Mouse (Mus musculus): ENCODE results near the gene Il31. TPM values are rescaled to one million over a fixed set of nuclear protein-coding genes. Genes with fewer than 3 reads are reported as not detected.
"Not testable (repeated sequence)": the region's sequence is repeated elsewhere in the genome, so short reads cannot be mapped to it uniquely, and the experiment has no call there.

The Il31 gene
- polyA plus RNA-seq, 1 experiment, result not detected

- no peak overlapping the region for H3K4me3 ChIP-seq (ENCODE audit: insufficient read depth, low read length)
- 0 out of 2 replicates have a peak, but pooled peaks cover 2% of the 10 kb centered on the region for H3K4me1 ChIP-seq (ENCODE audit: control insufficient read depth, insufficient read depth, low read length)
- TF ChIP-seq CTCF (IDR thresholded peaks at IDR 0.05; ENCODE audit: borderline replicate concordance, insufficient read depth, low read length), result no peak
- TF ChIP-seq POLR2A (IDR thresholded peaks at IDR 0.05; ENCODE audit: low read depth, low read length), result no peak
- H3K27ac ChIP-seq (ENCODE audit: insufficient read depth, low read length), result no peak overlapping the region
Measured at GRCm38 (mm10) chr5:123521621-123522020, 32.3 kb upstream of the Il31 start.

DNA sequence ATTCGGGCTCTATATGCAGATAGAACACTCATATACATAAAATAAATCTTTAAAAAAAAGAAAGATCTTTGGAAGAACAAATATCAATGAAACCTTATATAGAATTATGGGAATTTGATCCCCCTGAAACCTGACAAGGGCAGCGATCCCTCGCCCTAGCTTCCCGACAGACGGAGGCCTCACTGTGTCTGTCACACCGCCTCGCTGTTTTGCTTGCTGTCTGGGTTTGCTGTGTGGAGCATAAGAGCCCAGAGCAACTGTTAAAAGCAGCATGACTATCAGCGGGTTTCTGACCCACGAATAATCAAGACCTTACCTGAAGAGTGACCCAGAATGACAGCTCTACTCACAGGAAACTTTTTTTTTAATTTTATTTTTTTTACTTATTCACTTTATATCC lies 31.4 kb upstream of the Il31 start:
- 0 out of 2 replicates have a peak, but pooled peaks cover 2% of the 10 kb centered on the region for H3K4me1 ChIP-seq (ENCODE audit: control insufficient read depth, insufficient read depth, low read length)
- H3K4me3 ChIP-seq (ENCODE audit: insufficient read depth, low read length), result no peak overlapping the region
- H3K27ac ChIP-seq (ENCODE audit: insufficient read depth, low read length), result no peak overlapping the region
- TF ChIP-seq POLR2A (IDR thresholded peaks at IDR 0.05; ENCODE audit: low read depth, low read length) (no peak), CTCF (IDR thresholded peaks at IDR 0.05; ENCODE audit: borderline replicate concordance, insufficient read depth, low read length) (no peak)

GRCm38 (mm10) chr5:123514871-123515270 lies 25.6 kb upstream of the Il31 start:
- TF ChIP-seq POLR2A (IDR thresholded peaks at IDR 0.05; ENCODE audit: low read depth, low read length) (no peak), CTCF (IDR thresholded peaks at IDR 0.05; ENCODE audit: borderline replicate concordance, insufficient read depth, low read length) (no peak)
- no peak overlapping the region for H3K4me3 ChIP-seq (ENCODE audit: insufficient read depth, low read length)
- H3K4me1 ChIP-seq (ENCODE audit: control insufficient read depth, insufficient read depth, low read length), result peaks cover 7% of the 10 kb centered on the region
- H3K27ac ChIP-seq (ENCODE audit: insufficient read depth, low read length), result no peak overlapping the region

DNA sequence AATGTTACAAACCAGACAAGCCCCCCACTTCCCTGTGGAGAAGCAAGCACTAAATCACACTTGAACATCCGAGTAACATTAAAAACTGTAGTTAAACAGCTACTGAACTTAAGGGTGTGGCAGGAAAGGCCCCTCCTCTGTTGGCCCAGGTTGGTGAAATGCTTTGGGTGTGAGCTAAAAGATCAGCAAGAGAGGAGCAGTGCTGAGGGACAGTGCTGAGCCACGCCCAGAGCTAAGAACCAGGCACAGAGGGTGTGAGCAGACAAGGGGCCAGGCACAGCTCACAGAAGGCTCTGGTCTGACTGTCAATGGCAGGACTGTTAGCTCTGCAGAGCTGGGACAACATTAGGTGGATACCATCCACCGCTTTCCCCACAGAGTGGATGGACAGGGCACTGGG lies 22.8 kb upstream of the Il31 start:
- no peak for TF ChIP-seq CTCF (IDR thresholded peaks at IDR 0.05; ENCODE audit: borderline replicate concordance, insufficient read depth, low read length)
- TF ChIP-seq POLR2A (IDR thresholded peaks at IDR 0.05; ENCODE audit: low read depth, low read length), result no peak
- no peak overlapping the region for H3K27ac ChIP-seq (ENCODE audit: insufficient read depth, low read length)

DNA sequence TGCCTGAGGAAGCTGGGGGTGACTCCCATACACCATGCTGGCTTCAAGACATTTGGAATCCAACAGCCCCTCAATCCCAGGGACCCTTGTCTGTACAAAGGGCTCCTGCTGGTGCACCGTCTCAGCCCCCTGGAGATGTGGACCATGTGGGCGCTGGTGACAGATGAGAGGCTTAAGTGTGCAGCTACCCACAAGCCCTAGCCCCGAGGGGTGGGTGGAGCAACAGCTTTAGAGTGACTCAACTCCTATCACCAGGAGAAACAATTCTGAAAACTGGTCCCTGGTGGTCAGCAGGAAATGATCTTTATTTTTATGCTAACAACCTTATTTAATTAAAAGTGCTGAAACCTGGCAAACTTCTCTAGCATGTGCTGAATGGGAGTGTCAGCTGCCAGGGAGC lies 22.1 kb upstream of the Il31 start:
- not testable (repeated sequence) for H3K4me1 ChIP-seq (ENCODE audit: control insufficient read depth, insufficient read depth, low read length); H3K4me3 ChIP-seq (ENCODE audit: insufficient read depth, low read length); H3K27ac ChIP-seq (ENCODE audit: insufficient read depth, low read length)

More for the DNA sequence above, 22.8 kb upstream of the Il31 start:
- H3K4me3 ChIP-seq (ENCODE audit: insufficient read depth, low read length), result no peak overlapping the region
- H3K4me1 ChIP-seq (ENCODE audit: control insufficient read depth, insufficient read depth, low read length), result peaks cover 7% of the 10 kb centered on the region

- Histone ChIP-seq H3K4me1 (ENCODE audit: control insufficient read depth, insufficient read depth, low read length) (peaks cover 5% of the 10 kb centered on the region), H3K27ac (ENCODE audit: insufficient read depth, low read length) (no peak within 1 kb of the TSS), H3K4me3 (ENCODE audit: insufficient read depth, low read length) (no peak within 1 kb of the TSS)
- TF ChIP-seq POLR2A (IDR thresholded peaks at IDR 0.05; ENCODE audit: low read depth, low read length) (no peak), CTCF (IDR thresholded peaks at IDR 0.05; ENCODE audit: borderline replicate concordance, insufficient read depth, low read length) (no peak)
Measured at GRCm38 (mm10) chr5:123510160-123510559, 20.9 kb upstream of the Il31 start, which contains the start of gene B3gnt4. B3gnt4 (plus strand) TSS chr5:123510460.

DNA sequence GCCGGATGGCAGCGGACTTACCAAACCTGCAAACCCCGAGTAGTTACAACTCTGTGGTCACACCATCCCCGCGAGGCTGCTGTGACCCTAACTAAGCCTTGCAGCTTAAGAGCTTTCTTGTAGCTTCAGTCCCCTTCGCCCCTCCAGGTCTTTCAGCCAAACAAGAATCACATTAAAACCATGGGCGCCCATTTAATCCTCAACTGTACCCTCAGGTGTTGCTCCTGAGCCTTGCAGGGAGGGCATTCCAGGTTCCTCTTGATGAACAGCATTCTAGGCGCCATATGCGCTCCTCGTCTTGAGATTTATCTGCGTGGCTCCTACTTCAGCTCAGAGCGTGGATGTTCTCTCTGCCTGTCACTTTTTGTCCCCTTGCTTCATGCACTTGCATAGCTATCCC lies 19.6 kb upstream of the Il31 start:
- Histone ChIP-seq H3K4me3 (ENCODE audit: insufficient read depth, low read length) (peak overlapping the region; percentile 64), H3K4me1 (ENCODE audit: control insufficient read depth, insufficient read depth, low read length) (no peaks in the 10 kb centered on the region), H3K27ac (ENCODE audit: insufficient read depth, low read length) (no peak overlapping the region)
- TF ChIP-seq CTCF (IDR thresholded peaks at IDR 0.05; ENCODE audit: borderline replicate concordance, insufficient read depth, low read length), result no peak
- TF ChIP-seq POLR2A (IDR thresholded peaks at IDR 0.05; ENCODE audit: low read depth, low read length), result no peak

DNA sequence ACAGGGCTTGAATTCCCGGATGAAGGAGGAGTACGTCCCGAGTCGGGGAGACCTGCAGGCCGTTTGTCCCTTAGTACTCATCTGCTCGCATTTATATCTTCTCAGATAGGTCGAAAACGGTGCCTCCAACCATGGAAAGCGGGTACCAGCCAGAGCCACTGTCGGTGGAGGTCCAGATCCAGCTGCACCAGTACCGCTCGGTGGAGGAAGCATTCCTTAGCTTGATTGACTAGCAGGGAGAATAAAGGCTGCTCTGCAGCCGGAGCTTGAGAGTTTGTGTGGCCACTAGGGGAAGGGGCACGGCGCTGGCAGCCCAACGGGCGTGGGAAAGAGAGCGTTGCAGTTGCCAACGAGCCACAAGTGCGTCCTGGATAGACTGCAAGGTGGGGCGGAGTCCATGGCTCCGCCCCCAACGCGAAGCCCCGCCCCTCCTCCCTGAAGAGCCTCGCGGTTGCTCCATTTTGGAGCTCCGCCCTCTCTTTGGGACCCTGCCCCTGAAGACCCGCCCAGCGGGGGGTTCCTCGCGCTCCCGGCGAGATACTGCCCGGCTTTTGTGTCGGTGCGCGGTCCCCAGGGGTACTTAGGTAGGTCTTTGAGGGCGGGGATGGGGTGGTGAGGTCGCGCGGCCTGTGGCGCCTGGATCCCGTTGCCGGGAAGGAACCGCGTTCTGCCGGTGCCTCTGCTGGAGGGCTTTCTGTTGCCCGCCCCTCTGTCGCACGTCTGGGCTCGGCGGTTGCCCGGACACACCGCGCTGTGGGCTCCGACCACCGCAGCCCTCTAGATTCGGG lies 18.8 kb upstream of the Il31 start:
- Histone ChIP-seq H3K27ac (ENCODE audit: insufficient read depth, low read length) (no peak overlapping the region), H3K4me3 (ENCODE audit: insufficient read depth, low read length) (peak overlapping the region; percentile 64), H3K4me1 (ENCODE audit: control insufficient read depth, insufficient read depth, low read length) (no peaks in the 10 kb centered on the region)
- TF ChIP-seq POLR2A (IDR thresholded peaks at IDR 0.05; ENCODE audit: low read depth, low read length), result peak; percentile 43; the same call in 1 of the 2 replicates
- TF ChIP-seq CTCF (IDR thresholded peaks at IDR 0.05; ENCODE audit: borderline replicate concordance, insufficient read depth, low read length), result no peak

- TF ChIP-seq POLR2A (IDR thresholded peaks at IDR 0.05; ENCODE audit: low read depth, low read length), result no peak
- no peak for TF ChIP-seq CTCF (IDR thresholded peaks at IDR 0.05; ENCODE audit: borderline replicate concordance, insufficient read depth, low read length)
- Histone ChIP-seq H3K4me3 (ENCODE audit: insufficient read depth, low read length) (no peak overlapping the region), H3K27ac (ENCODE audit: insufficient read depth, low read length) (no peak overlapping the region), H3K4me1 (ENCODE audit: control insufficient read depth, insufficient read depth, low read length) (no peaks in the 10 kb centered on the region)
Measured at GRCm38 (mm10) chr5:123501973-123502372, 12.7 kb upstream of the Il31 start.

- H3K4me3 ChIP-seq (ENCODE audit: insufficient read depth, low read length), result no peak overlapping the region
- TF ChIP-seq CTCF (IDR thresholded peaks at IDR 0.05; ENCODE audit: borderline replicate concordance, insufficient read depth, low read length), result no peak
- no peak for TF ChIP-seq POLR2A (IDR thresholded peaks at IDR 0.05; ENCODE audit: low read depth, low read length)
Measured at GRCm38 (mm10) chr5:123499717-123500116, 10.4 kb upstream of the Il31 start.

More at GRCm38 (mm10) chr5:123499717-123500116, 10.4 kb upstream of the Il31 start:
- no peak overlapping the region for H3K27ac ChIP-seq (ENCODE audit: insufficient read depth, low read length)
- no peaks in the 10 kb centered on the region for H3K4me1 ChIP-seq (ENCODE audit: control insufficient read depth, insufficient read depth, low read length)
